Mouse (Mus musculus): ENCODE results near the gene Gusb. TPM values are rescaled to one million over a fixed set of nuclear protein-coding genes. Genes with fewer than 3 reads are reported as not detected.
"Not testable (repeated sequence)": the region's sequence is repeated elsewhere in the genome, so short reads cannot be mapped to it uniquely, and the experiment has no call there.

The Gusb gene
- polyA plus RNA-seq, 1 experiment from 2014 or later: 60.0 TPM

GRCm38 (mm10) chr5:130044201-130044695, 41.4 kb upstream of the Gusb start:
- H3K27ac ChIP-seq (replicated peaks; ENCODE audit: low read depth, low read length): no peak overlapping the region
- no peaks in the 10 kb centered on the region for H3K9me3 ChIP-seq (ENCODE audit: control insufficient read depth, low read length)
- H3K4me2 ChIP-seq (ENCODE audit: low read depth, low read length): no peak overlapping the region
- ATAC-seq (ENCODE audit: low read depth) (no peak), DNase-seq (ENCODE audit: low spot score) (peak; percentile 43)
- WGBS: 79% methylated on average over 7 of the region's 7 CpGs
- H3K9ac ChIP-seq (ENCODE audit: low read depth, low read length): no peak overlapping the region
- peaks cover 60% of the 10 kb centered on the region for H3K36me3 ChIP-seq (ENCODE audit: control insufficient read depth, insufficient read depth, low read length)
- H3K27me3 ChIP-seq (replicated peaks; ENCODE audit: control insufficient read depth, insufficient read depth, low read length): no peaks in the 10 kb centered on the region
- no peak overlapping the region for H3K4me3 ChIP-seq (ENCODE audit: low read depth, low read length)
- no peaks in the 10 kb centered on the region for H3K4me1 ChIP-seq (ENCODE audit: control insufficient read depth, insufficient read depth, low read length)

DNA sequence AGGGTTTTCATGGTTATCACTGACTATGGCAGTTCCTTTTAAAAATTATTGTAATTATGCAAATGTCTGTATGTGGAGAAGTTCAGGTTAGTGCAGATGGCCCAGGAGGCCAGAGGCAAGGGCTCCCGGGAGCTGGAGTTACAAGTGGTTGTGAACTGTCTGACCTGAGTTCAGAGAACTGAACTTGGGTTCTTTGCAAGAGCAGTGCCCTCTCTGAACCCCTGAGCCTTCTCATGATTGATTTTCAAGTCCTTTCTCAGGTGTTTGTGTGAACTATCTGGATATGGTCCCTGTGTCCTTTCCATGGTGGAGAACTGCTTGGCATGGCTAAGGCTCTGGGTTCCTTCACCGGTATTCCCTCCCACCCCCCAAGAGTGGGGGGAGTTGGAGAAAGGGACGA, 40.9 kb upstream of the Gusb start:
- Histone ChIP-seq H3K27ac (replicated peaks; ENCODE audit: low read depth, low read length) (no peak overlapping the region), H3K36me3 (ENCODE audit: control insufficient read depth, insufficient read depth, low read length) (peaks cover 56% of the 10 kb centered on the region), H3K4me3 (ENCODE audit: low read depth, low read length) (no peak overlapping the region), H3K9ac (ENCODE audit: low read depth, low read length) (no peak overlapping the region), H3K27me3 (replicated peaks; ENCODE audit: control insufficient read depth, insufficient read depth, low read length) (no peaks in the 10 kb centered on the region), H3K4me1 (ENCODE audit: control insufficient read depth, insufficient read depth, low read length) (no peaks in the 10 kb centered on the region), H3K4me2 (ENCODE audit: low read depth, low read length) (no peak overlapping the region), H3K9me3 (ENCODE audit: control insufficient read depth, low read length) (no peaks in the 10 kb centered on the region)
- ATAC-seq (ENCODE audit: low read depth) (no peak), DNase-seq (ENCODE audit: low spot score) (no peak)
- WGBS: 81% methylated on average over 3 of the region's 3 CpGs

GRCm38 (mm10) chr5:130041262-130041661, 38.4 kb upstream of the Gusb start:
- Histone ChIP-seq H3K4me1 (ENCODE audit: control insufficient read depth, insufficient read depth, low read length) (no peaks in the 10 kb centered on the region), H3K27ac (replicated peaks; ENCODE audit: low read depth, low read length) (no peak overlapping the region), H3K9me3 (ENCODE audit: control insufficient read depth, low read length) (no peaks in the 10 kb centered on the region), H3K4me3 (ENCODE audit: low read depth, low read length) (no peak overlapping the region), H3K27me3 (replicated peaks; ENCODE audit: control insufficient read depth, insufficient read depth, low read length) (no peaks in the 10 kb centered on the region), H3K4me2 (ENCODE audit: low read depth, low read length) (no peak overlapping the region), H3K9ac (ENCODE audit: low read depth, low read length) (no peak overlapping the region), H3K36me3 (ENCODE audit: control insufficient read depth, insufficient read depth, low read length) (peaks cover 51% of the 10 kb centered on the region)
- DNase-seq (ENCODE audit: low spot score): no peak
- no peak for ATAC-seq (ENCODE audit: low read depth)
- WGBS: 84% methylated on average over 4 of the region's 4 CpGs

- DNase-seq (ENCODE audit: low spot score): no peak
- peaks cover 53% of the 10 kb centered on the region for H3K36me3 ChIP-seq (ENCODE audit: control insufficient read depth, insufficient read depth, low read length)
- H3K27me3 ChIP-seq (replicated peaks; ENCODE audit: control insufficient read depth, insufficient read depth, low read length): no peaks in the 10 kb centered on the region
- no peak for ATAC-seq (ENCODE audit: low read depth)
- no peak overlapping the region for H3K9ac ChIP-seq (ENCODE audit: low read depth, low read length)
- no peaks in the 10 kb centered on the region for H3K9me3 ChIP-seq (ENCODE audit: control insufficient read depth, low read length)
- H3K4me2 ChIP-seq (ENCODE audit: low read depth, low read length): no peak overlapping the region
- no peak overlapping the region for H3K27ac ChIP-seq (replicated peaks; ENCODE audit: low read depth, low read length)
- no peak overlapping the region for H3K4me3 ChIP-seq (ENCODE audit: low read depth, low read length)
- WGBS: 92% methylated on average over 4 of the region's 4 CpGs
- H3K4me1 ChIP-seq (ENCODE audit: control insufficient read depth, insufficient read depth, low read length): no peaks in the 10 kb centered on the region
These were observed 37.9 kb upstream of the Gusb start for GRCm38 (mm10) chr5:130040797-130041196.

DNA sequence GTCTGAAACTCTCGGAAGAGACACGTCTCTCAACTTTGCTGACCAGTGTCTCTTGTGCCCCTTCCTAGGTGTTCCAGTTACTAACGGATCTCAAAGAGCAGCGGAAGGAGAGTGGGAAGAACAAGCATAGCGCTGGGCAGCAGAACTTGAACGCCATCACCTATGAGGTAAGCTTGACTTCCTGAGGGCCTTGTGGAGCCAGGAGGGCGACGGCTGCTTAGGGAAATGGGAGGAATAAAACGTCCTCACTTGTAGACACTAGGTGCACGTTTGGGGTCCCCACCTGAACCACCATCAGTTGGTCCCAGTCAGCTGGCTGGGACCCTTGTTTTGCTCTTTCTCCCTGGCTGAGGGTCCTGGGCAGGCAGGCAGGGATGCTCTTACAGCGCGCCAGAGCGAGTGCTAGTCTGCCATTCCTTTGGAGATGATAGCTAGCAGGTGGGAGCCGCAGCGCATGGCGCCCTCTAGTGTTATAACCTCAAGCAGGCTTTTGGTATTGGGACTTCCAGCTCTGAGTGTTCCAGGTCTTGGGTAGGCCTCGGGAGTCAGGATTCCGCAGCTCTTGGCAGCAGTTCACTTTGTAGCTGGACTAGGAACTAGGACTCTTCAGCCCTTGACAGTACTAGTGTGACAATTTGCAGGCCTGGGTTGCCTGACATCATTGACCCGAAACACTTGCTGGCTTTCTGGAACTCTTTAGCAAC, 35.1 kb upstream of the Gusb start:
- Histone ChIP-seq H3K4me3 (ENCODE audit: low read depth, low read length) (no peak overlapping the region), H3K27ac (replicated peaks; ENCODE audit: low read depth, low read length) (no peak overlapping the region), H3K9ac (ENCODE audit: low read depth, low read length) (no peak overlapping the region), H3K9me3 (ENCODE audit: control insufficient read depth, low read length) (no peaks in the 10 kb centered on the region), H3K27me3 (replicated peaks; ENCODE audit: control insufficient read depth, insufficient read depth, low read length) (no peaks in the 10 kb centered on the region), H3K4me2 (ENCODE audit: low read depth, low read length) (no peak overlapping the region), H3K36me3 (ENCODE audit: control insufficient read depth, insufficient read depth, low read length) (peaks cover 54% of the 10 kb centered on the region), H3K4me1 (ENCODE audit: control insufficient read depth, insufficient read depth, low read length) (no peaks in the 10 kb centered on the region)
- WGBS: 66% methylated on average over 19 of the region's 19 CpGs
- ATAC-seq (ENCODE audit: low read depth) (peak; percentile 62; the same call in 1 of the 2 replicates), DNase-seq (ENCODE audit: low spot score) (peak; percentile 79)

DNA sequence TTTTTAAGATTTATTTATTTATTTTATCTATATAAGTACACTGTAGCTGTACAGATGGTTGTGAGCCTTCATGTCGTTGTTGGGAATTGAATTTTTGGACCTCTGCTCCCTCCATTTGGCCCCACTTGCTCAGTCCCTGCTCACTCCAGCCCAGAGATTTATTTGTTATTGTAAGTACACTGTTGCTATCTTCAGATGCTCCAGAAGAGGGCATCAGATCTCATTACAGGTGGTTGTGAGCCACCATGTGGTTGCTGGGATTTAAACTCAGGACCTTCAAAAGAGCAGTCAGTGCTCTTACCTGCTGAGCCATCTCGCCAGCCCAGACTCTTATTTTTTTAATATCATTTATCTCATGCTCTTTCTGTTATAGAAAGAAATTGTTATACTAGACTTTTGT, 33.5 kb upstream of the Gusb start:
- H3K4me2 ChIP-seq (ENCODE audit: low read depth, low read length); H3K27me3 ChIP-seq (replicated peaks; ENCODE audit: control insufficient read depth, insufficient read depth, low read length); H3K27ac ChIP-seq (replicated peaks; ENCODE audit: low read depth, low read length); H3K4me3 ChIP-seq (ENCODE audit: low read depth, low read length); H3K4me1 ChIP-seq (ENCODE audit: control insufficient read depth, insufficient read depth, low read length); H3K9ac ChIP-seq (ENCODE audit: low read depth, low read length); ATAC-seq (ENCODE audit: low read depth); DNase-seq (ENCODE audit: low spot score); H3K9me3 ChIP-seq (ENCODE audit: control insufficient read depth, low read length): not testable (repeated sequence)
- 69% methylated on average over 2 of the region's 2 CpGs for WGBS
- H3K36me3 ChIP-seq (ENCODE audit: control insufficient read depth, insufficient read depth, low read length): peaks cover 38% of the 10 kb centered on the region

GRCm38 (mm10) chr5:130033869-130034268, 31.0 kb upstream of the Gusb start:
- Histone ChIP-seq H3K27ac (replicated peaks; ENCODE audit: low read depth, low read length) (no peak overlapping the region), H3K4me3 (ENCODE audit: low read depth, low read length) (no peak overlapping the region), H3K9ac (ENCODE audit: low read depth, low read length) (no peak overlapping the region), H3K36me3 (ENCODE audit: control insufficient read depth, insufficient read depth, low read length) (peaks cover 23% of the 10 kb centered on the region), H3K4me1 (ENCODE audit: control insufficient read depth, insufficient read depth, low read length) (no peaks in the 10 kb centered on the region), H3K4me2 (ENCODE audit: low read depth, low read length) (no peak overlapping the region), H3K27me3 (replicated peaks; ENCODE audit: control insufficient read depth, insufficient read depth, low read length) (no peaks in the 10 kb centered on the region), H3K9me3 (ENCODE audit: control insufficient read depth, low read length) (no peaks in the 10 kb centered on the region)
- WGBS: 83% methylated on average over 2 of the region's 2 CpGs
- DNase-seq (ENCODE audit: low spot score): no peak
- ATAC-seq (ENCODE audit: low read depth): no peak

- Histone ChIP-seq H3K27me3 (replicated peaks; ENCODE audit: control insufficient read depth, insufficient read depth, low read length) (no peaks in the 10 kb centered on the region), H3K4me3 (ENCODE audit: low read depth, low read length) (no peak overlapping the region), H3K9me3 (ENCODE audit: control insufficient read depth, low read length) (no peaks in the 10 kb centered on the region), H3K9ac (ENCODE audit: low read depth, low read length) (no peak overlapping the region), H3K4me2 (ENCODE audit: low read depth, low read length) (no peak overlapping the region), H3K27ac (replicated peaks; ENCODE audit: low read depth, low read length) (no peak overlapping the region), H3K36me3 (ENCODE audit: control insufficient read depth, insufficient read depth, low read length) (peaks cover 13% of the 10 kb centered on the region; the same call in 1 of the 2 replicates), H3K4me1 (ENCODE audit: control insufficient read depth, insufficient read depth, low read length) (no peaks in the 10 kb centered on the region)
- ATAC-seq (ENCODE audit: low read depth) (no peak), DNase-seq (ENCODE audit: low spot score) (no peak)
- 88% methylated on average over 19 of the region's 19 CpGs for WGBS
These were observed 28.9 kb upstream of the Gusb start for GRCm38 (mm10) chr5:130031410-130032390.

Data from embryonic facial prominence, embryonic 14.5 days (tissue).